Mouse (Mus musculus) liver, postnatal 0 days (tissue): ENCODE data around the gene Trmt5. TPM values are rescaled to one million over a fixed set of nuclear protein-coding genes. Genes with fewer than 3 reads are reported as not detected.

Experiments used
- ATAC-seq: fragments of 200-750 bp; cut with Nextera tagmentation; 2 replicates; pipeline ENCODE4 v1.8.0; 2017; ENCODE audit warnings: mild to moderate bottlenecking, moderate library complexity
- DNase-seq: peaks from one replicate; pipeline ENCODE4 v3.0.0-alpha.2; 2016
- H3K27ac ChIP-seq: fragments of 300-500 bp; sonication (generic); 2 replicates; pipeline ENCODE4 v1.5.1; 2014; ENCODE audit warnings: antibody characterized with exemption, moderate library complexity, mild to moderate bottlenecking, low read depth
- H3K27me3 ChIP-seq: fragments of 300-500 bp; sonication (generic); 2 replicates; pipeline ENCODE4 v1.6.1; 2014; ENCODE audit warnings: low read length, control low read depth, mixed read lengths; ENCODE audit not compliant: insufficient read depth
- H3K36me3 ChIP-seq: fragments of 300-500 bp; sonication (generic); replicated peaks from 2 replicates; pipeline ENCODE4 v1.6.1; 2014; ENCODE audit warnings: mild to moderate bottlenecking, control low read depth, low read length, moderate library complexity, mixed read lengths; ENCODE audit not compliant: insufficient read depth
- H3K4me1 ChIP-seq: fragments of 300-500 bp; sonication (generic); 2 replicates; pipeline ENCODE4 v1.6.1; 2014; ENCODE audit warnings: antibody characterized with exemption, mild to moderate bottlenecking, control low read depth; ENCODE audit not compliant: insufficient read depth
- H3K4me2 ChIP-seq: fragments of 300-500 bp; sonication (generic); 2 replicates; pipeline ENCODE4 v1.6.1; 2014; ENCODE audit warnings: low read depth, mild to moderate bottlenecking, low read length, moderate library complexity, mixed read lengths
- H3K4me3 ChIP-seq: fragments of 300-500 bp; sonication (generic); 2 replicates; pipeline ENCODE4 v1.5.1; 2014; ENCODE audit warnings: low read depth, low read length
- H3K9ac ChIP-seq: fragments of 300-500 bp; sonication (generic); replicated peaks from 2 replicates; pipeline ENCODE4 v1.6.1; 2014; ENCODE audit warnings: mild to moderate bottlenecking, moderate library complexity
- H3K9me3 ChIP-seq: fragments of 300-500 bp; sonication (generic); 2 replicates; pipeline ENCODE4 v1.6.1; 2016; ENCODE audit warnings: mild to moderate bottlenecking, control low read depth, low read length, mixed read lengths
- CTCF ChIP-seq: sonication (generic); IDR thresholded peaks from 2 replicates; pipeline ENCODE4 v1.5.1; 2016; ENCODE audit warnings: antibody characterized with exemption, low read depth
- EP300 ChIP-seq: IDR thresholded peaks from 2 replicates; pipeline ENCODE4 v1.6.1; 2016; ENCODE audit warnings: antibody characterized with exemption, low read depth, mild to moderate bottlenecking
- WGBS: fragments of 180-500 bp; shearing (Covaris S2); extraction: QIAGEN DNeasy Blood & Tissue Kit; methylation state at CpG from one replicate; pipeline ENCODE4 v1.1.7; 2014; ENCODE audit not compliant: insufficient replicate concordance; 5-methylcytosine and 5-hydroxymethylcytosine counted together
- polyA plus RNA-seq: library from polyadenylated mRNA; unstranded; fragments of >200 nt; fragmentation: Nextera tagmentation; extraction: Ambion mirVana; gene quantifications from 2 replicates; pipeline ENCODE4 v1.2.1, GENCODE M21; 2015

Gene Trmt5
- polyA plus RNA-seq, 1 experiment from 2014 or later, result 4.7 TPM

GRCm38 (mm10) chr12:73288626-73289025 lies 2.1 kb upstream of the Trmt5 start:
- peaks cover 12% of the 10 kb centered on the region for H3K4me1 ChIP-seq
- peaks cover 4% of the 10 kb centered on the region; the same call in 1 of the 2 replicates for H3K36me3 ChIP-seq
- no peaks in the 10 kb centered on the region for H3K9me3 ChIP-seq
- H3K9ac ChIP-seq, result no peak overlapping the region
- no peaks in the 10 kb centered on the region for H3K27me3 ChIP-seq
- DNase-seq, result no peak
- H3K4me2 ChIP-seq, result no peak overlapping the region
- ATAC-seq, result no peak
- 80% methylated on average over 3 of the region's 3 CpGs for WGBS
- no peak overlapping the region for H3K4me3 ChIP-seq
- H3K27ac ChIP-seq, result no peak overlapping the region
- TF ChIP-seq EP300, result no peak
- TF ChIP-seq CTCF, result no peak

GRCm38 (mm10) chr12:73287609-73288008 lies 1.1 kb upstream of the Trmt5 start:
- no peak for DNase-seq
- Histone ChIP-seq H3K4me2 (peak overlapping the region; percentile 88), H3K36me3 (peaks cover 4% of the 10 kb centered on the region; the same call in 1 of the 2 replicates), H3K9me3 (no peaks in the 10 kb centered on the region), H3K4me3 (peak overlapping the region; percentile 83), H3K4me1 (peaks cover 12% of the 10 kb centered on the region), H3K27ac (peak overlapping the region; percentile 70), H3K27me3 (no peaks in the 10 kb centered on the region), H3K9ac (no peak overlapping the region)
- WGBS, result 58% methylated on average over 8 of the region's 8 CpGs
- TF ChIP-seq CTCF (no peak), EP300 (0 out of 2 replicates have a peak, but pooled peaks have one; percentile 8)
- no peak for ATAC-seq

- Histone ChIP-seq H3K27ac (no peak overlapping the region), H3K4me2 (no peak overlapping the region), H3K9ac (no peak overlapping the region), H3K9me3 (no peaks in the 10 kb centered on the region), H3K27me3 (no peaks in the 10 kb centered on the region), H3K4me1 (no peaks in the 10 kb centered on the region), H3K4me3 (no peak overlapping the region), H3K36me3 (peaks cover 6% of the 10 kb centered on the region)
- no peak for ATAC-seq
- DNase-seq, result no peak
- WGBS, result 85% methylated on average over 3 of the region's 3 CpGs
- no peak for TF ChIP-seq EP300
- no peak for TF ChIP-seq CTCF
Measured at GRCm38 (mm10) chr12:73274921-73275320, 11.6 kb downstream of the Trmt5 start.

- Histone ChIP-seq H3K4me1 (no peaks in the 10 kb centered on the region), H3K9ac (no peak overlapping the region), H3K9me3 (no peaks in the 10 kb centered on the region), H3K36me3 (no peaks in the 10 kb centered on the region), H3K27ac (no peak overlapping the region), H3K27me3 (no peaks in the 10 kb centered on the region), H3K4me2 (no peak overlapping the region), H3K4me3 (no peak overlapping the region)
- DNase-seq, result no peak
- WGBS, result 85% methylated on average over 4 of the region's 4 CpGs
- ATAC-seq, result no peak
- TF ChIP-seq EP300 (no peak), CTCF (no peak)
Measured at GRCm38 (mm10) chr12:73269933-73270332, 16.6 kb downstream of the Trmt5 start.

- no peak for ATAC-seq
- WGBS, result 90% methylated on average over 3 of the region's 3 CpGs
Measured at GRCm38 (mm10) chr12:73269531-73269930, 17.0 kb downstream of the Trmt5 start.

GRCm38 (mm10) chr12:73268497-73268896 lies 18.0 kb downstream of the Trmt5 start:
- WGBS, result 86% methylated on average over 1 of the region's 1 CpGs

More at GRCm38 (mm10) chr12:73269531-73269930, 17.0 kb downstream of the Trmt5 start:
- H3K4me3 ChIP-seq, result no peak overlapping the region
- H3K9me3 ChIP-seq, result no peaks in the 10 kb centered on the region
- no peaks in the 10 kb centered on the region for H3K4me1 ChIP-seq
- no peaks in the 10 kb centered on the region for H3K36me3 ChIP-seq
- no peak for DNase-seq
- TF ChIP-seq CTCF (no peak), EP300 (no peak)
- no peak overlapping the region for H3K9ac ChIP-seq
- H3K27ac ChIP-seq, result no peak overlapping the region
- H3K27me3 ChIP-seq, result no peaks in the 10 kb centered on the region
- H3K4me2 ChIP-seq, result no peak overlapping the region

GRCm38 (mm10) chr12:73266597-73266996 lies 19.9 kb downstream of the Trmt5 start:
- no peaks in the 10 kb centered on the region for H3K36me3 ChIP-seq
- H3K4me2 ChIP-seq, result no peak overlapping the region
- WGBS, result 45% methylated on average over 1 of the region's 1 CpGs
- no peaks in the 10 kb centered on the region for H3K9me3 ChIP-seq
- no peak overlapping the region for H3K9ac ChIP-seq
- H3K4me3 ChIP-seq, result no peak overlapping the region
- no peaks in the 10 kb centered on the region for H3K27me3 ChIP-seq
- ATAC-seq (no peak), DNase-seq (no peak)
- no peak overlapping the region for H3K27ac ChIP-seq
- no peaks in the 10 kb centered on the region for H3K4me1 ChIP-seq
- no peak for TF ChIP-seq CTCF
- TF ChIP-seq EP300, result no peak

More at GRCm38 (mm10) chr12:73268497-73268896, 18.0 kb downstream of the Trmt5 start:
- ATAC-seq (no peak), DNase-seq (no peak)
- Histone ChIP-seq H3K4me2 (no peak overlapping the region), H3K27ac (no peak overlapping the region), H3K4me3 (no peak overlapping the region), H3K27me3 (no peaks in the 10 kb centered on the region), H3K4me1 (no peaks in the 10 kb centered on the region), H3K9ac (no peak overlapping the region), H3K36me3 (no peaks in the 10 kb centered on the region), H3K9me3 (no peaks in the 10 kb centered on the region)
- TF ChIP-seq EP300, result no peak
- TF ChIP-seq CTCF, result no peak
